Mouse (Mus musculus) spleen, postnatal 36 days (tissue): ENCODE measurements around the gene Cbfb.

Source experiments
- DNase-seq, 2 experiments: peaks; one replicate each; pipeline ENCODE4 v3.0.0; 2022; ENCODE audit warnings: low spot score in 2 of 2, mixed read lengths in 1 of 2

Gene Cbfb

DNA sequence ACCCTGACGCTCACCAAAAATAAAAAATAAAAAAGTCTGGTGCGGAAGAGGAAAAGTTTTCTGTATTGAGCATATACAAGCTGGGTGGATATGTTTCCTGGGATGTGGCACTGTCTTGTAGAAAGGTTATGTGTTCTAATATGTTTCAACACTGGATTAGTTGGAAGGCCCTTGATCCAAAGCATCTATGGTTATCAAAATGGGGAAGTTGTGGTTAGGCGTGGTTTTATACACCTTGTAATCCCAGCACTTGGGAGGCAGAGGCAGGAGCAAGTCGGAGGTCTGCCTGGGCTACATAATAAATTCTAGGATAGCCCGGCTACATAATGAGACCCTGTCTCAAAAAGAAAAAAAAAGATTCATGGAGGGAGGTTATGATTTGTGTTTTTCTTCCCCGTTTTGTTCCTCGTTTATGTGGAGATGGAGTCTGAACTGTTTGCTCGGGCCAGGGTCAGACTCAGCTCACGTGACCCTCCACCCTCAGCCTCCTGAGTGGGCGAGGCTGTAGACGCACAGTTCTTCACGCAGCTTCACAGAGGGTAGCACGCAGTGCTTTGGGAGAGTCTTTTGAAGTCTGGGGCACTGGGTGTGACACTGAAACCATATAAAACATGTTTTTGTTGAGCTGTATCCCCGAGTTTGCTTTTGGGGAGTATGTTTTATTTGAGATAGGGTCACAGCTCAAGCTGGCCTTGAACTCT lies 67.1 kb downstream of the Cbfb start:
- DNase-seq, result no peak

DNA sequence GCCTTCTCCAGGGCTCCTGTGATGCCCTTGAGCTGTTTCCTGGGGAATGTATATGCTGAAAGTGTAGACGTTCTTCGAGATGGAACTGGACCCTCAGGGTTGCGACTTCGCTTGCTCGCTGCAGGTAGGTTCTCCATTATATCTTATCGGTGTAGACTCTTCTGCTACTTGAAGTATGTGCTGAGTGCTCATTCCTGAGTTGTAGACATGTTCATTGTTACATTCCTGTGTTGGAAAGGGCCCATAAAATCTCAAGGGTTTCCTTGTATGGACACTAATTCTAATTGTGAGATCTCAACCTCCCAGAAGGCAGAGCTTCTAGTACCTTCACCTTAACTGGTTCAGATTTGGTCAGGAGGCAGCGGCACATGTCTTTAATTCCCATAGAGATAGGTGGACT lies 70.5 kb downstream of the Cbfb start:
- no peak for DNase-seq

DNA sequence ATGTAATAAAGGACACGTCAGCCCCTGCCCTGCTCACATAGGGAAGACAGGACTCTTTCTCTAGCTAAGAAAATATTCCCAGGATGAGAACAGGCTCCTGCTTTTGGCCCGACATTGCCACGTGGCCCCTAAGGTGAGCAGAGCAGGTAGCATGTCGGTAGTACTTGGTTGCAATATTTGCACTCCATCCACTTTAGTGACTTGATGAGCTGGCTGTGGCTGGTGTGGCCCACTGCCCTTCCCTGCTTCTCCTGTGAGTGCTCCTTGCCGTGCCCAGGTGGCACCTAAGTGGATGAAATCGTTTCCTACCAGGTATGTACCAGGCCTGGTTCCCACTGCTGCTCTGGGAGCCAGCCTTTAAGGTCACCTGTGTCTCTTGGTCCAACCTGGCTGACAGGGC lies 81.5 kb downstream of the Cbfb start:
- DNase-seq, result no peak

DNA sequence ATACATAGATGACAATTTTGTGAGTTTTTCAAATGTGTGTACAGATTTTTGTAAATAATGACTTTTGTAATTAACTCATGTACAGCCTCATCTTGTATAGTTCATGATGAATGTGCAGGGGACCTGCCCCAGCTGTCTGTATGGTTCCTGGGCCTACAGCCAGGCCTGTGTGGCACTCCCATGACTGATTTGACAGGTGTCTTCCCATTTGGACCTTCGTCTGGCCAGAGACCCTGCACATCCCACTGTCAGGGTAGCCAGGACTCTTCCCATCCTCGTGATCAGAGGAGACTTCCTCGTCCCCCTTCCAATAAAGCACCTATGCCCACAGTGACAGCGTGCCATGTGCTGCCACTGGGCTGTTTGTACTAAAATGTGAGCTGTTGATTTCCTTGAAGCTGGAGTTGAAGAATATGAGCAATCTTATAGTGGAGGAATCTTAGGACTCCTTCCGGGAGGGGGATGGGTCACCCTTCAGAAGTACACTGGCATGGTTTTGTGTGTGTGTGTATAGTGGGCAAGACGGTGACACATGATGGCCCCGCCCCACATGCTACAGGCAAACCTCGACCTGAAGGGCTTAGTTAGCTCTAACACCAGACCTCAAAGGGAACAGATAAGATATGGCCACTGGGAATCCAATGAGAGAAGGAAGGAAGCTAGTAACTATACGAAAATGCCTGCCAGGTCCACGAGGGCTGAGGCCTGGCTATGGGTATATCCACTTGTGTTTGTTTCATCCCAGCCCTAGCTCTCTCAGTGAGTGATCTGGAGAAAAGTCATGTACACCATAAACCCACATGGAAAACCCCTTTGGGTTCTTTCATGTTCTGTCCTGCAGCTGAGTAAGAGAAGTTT lies 82.4 kb downstream of the Cbfb start:
- no peak for DNase-seq

DNA sequence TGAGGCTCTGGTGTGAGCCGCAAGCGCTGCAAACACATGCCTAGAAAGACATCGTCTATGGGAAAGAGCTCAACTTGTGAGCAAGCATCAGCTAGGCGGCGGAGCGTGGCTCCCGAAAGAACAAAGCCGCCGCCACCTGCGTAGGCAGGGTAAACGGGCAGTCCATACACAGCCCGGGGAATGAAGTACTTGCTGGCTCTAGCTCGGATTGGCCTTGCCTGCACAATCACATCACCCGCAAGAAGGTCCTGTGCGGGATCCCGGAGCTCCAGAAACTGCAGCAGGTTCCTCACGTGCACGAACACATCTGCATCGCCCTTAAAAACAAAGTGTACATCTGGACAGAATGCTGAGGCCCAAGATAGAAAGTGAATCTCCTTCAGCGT lies 83.3 kb downstream of the Cbfb start:
- DNase-seq, result no peak

DNA sequence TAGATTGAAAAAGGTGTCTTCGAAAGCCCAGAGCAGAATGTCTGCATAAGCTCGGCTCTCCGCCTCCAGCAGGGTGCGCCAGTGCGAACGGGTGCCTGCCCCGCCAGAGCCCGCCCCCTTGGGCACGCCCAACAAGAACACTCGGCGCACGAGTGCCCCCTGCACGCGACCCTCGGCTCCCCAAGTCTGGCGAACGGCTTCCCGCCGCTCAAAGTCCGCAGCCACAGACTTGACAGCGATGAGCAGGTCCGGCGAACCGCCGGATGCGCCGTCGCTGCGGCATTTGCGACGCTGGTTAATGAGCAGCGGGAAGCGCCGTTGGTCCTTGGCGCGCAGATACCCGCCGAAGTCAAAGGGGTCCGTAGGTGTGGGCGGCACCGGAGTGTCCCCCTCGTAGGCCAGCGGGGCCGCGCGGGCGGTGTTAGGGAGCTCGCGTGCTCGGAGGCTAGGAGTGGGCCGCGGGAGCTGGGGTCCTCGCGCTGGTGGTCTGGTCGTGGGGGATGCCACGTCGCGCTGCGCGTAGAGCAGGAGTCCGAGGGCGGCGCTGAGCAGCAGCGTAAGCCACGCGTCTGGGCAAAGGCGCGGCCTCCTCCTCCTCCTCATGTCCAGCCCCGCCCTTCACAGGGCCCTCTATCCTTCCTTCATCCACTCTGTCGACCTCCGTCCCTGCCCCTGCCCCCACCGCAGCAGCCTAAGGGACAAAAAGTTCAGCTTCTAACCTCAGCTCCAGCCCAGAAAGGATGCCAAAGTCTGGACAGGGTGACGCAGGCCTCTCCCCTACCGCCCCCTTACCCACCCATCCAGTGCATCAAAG lies 83.9 kb downstream of the Cbfb start:
- peak; percentile 85 to 86 for DNase-seq

DNA sequence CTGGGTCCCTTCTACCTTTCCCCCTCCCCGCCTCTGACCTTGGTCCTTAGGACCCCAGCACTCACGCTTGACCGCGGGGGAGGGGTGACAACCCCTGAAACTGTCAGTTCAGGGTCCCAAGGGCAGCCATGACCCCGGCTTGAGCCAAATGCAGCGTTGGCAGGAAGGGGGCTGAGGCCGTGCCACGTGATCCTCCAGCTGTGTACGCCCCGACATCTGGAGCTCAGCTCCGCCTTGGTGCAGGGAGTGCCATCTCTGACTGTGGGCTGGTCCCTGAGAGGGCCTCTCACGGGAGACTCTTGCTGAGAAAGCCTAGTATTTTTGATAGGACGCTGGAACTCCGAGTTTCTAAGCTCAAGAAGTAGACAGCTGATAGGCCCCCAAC lies 84.5 kb downstream of the Cbfb start, which contains the start of gene B3gnt9:
B3gnt9 (minus strand) TSS at position 188 of the 385 bp plus-strand sequence.
- peak; percentile 52 to 55 for DNase-seq

DNA sequence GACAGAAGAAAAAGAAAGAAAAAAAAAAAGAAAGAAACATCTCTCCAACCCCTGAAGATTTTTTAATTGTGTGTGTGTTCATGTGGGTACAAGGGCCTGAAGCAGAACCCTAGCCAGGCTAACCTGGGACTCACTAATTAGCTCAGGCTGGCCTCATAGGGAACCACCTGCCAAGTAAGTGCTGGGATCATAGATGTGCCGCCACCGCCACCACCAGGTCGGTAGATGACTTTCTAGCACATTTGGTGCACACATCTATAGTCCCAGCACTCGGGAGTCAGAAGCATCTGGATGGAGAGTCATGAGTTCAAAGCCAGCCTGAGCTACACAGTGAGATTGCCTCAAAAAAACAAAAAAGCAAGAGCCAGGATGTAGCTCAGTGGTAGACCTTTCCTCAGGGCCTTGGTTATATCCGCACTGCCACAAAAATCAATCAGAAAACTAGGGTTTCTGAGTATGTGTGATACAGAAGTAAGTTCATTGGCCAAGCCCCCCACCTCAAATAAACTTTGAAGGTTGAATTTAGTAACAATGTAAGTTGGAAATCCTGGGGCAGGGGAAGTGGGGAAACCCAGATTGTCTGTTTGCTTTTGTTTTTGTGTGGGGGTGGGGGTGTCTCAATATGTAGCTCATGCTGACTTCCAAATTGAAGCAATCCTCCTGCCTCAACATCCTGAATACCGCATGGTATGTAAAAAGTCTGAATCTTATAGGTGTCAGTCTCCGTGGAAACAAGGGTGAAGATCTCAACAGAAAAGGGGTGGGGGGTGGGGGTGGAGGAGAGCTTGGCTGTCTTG lies 87.0 kb downstream of the Cbfb start:
- no peak for DNase-seq

DNA sequence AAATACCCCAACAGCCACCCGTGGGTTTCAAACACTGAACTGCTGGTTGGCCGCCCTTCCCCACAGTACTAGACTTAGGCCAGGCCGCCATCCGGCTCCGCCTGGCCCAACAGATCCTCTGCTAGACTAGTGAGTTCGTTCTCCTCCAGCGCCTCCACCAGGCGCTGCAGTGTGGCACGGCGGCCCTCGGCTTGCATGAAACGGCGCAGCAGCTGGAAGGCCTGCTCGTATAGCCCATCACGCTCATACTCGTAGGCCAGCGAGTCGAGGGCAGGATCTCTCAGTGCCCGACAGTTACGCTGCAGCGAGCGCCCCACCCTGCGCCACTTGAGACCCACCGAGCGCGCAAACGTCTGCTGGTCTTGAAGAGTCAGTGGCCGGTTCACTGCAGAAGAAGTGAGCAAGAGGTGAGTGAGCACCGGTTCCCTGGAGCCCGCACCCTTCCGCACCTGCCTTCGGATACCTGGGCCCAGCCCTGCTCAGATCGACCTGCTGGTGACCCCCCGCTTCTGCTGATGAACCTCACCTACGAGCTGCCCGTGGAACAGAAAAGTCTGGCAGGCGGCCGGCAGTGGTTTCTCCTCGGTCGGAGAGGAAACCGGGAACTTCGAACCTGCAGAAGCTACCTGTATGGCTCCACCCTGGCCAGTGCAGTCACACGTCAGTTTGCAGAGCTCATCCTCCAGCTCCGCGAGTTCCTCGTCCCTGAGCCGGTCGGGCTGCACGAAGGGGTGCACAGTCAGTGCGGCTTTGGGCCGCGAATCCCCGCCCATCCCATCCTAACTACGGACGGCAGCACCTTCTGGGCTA lies 88.6 kb downstream of the Cbfb start:
- no peak for DNase-seq

DNA sequence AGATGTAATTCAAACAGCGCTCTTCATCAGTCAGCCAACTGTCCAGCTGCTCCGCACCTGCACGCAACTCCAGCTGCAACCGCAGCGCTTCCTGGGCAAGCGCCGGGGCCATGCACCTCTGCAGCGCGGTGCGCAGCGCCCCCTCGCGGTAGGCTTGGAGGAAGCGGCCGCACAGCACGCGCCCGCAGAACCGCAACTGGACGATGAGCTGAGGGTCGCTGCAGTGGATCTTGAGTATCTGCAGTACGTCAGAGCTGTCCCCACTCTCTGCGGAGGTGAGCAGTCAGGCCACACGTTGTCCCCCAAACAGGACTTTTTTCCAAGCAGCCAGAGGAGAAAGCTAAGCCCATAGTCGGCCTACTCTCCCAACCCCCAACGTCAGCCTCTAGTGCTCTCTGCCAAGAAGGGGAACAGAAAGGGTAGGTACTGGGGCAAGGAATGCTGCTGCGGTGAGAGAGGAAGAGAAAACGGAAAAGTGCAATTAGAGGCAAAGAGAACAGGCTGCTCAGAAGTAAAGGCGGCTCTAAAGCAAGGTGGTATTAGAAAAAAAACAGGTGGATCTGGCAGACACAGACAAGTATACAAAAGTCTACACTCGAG lies 89.3 kb downstream of the Cbfb start:
- peak; percentile 62 for DNase-seq

DNA sequence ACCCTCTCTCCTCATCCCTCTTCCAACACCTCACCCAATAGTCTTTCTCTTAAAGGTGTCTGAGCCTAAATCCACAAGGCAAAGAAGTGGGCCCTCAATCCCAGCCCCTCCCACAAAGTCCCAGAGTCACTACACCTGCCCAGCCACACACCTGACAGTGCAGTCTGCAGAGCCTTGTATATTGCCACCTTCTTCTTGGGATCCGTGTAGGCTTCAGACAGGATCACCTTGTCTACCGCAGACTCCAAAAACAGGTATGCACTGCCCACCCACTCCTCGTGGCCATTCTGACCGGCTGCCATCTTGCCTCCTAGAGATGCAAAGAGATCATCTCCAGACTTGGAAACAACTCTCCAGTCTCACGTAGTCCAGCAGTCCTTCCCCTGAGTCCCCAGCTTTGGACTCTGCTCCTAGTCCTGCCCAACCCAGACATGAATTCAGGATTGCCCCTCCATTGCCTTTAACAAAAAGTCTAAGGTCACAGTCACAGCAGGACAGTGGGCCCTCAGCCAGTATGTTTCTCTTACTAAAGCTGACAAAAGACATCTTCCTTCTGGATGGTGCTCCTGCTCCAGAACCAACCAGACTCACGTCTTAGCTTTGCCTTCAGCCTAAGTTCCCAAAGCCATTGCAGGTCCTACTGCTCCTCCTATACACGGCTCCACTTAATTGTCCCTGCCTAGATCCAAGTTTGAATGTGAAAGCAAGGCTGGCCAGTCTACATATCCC lies 90.1 kb downstream of the Cbfb start:
- DNase-seq, result no peak

DNA sequence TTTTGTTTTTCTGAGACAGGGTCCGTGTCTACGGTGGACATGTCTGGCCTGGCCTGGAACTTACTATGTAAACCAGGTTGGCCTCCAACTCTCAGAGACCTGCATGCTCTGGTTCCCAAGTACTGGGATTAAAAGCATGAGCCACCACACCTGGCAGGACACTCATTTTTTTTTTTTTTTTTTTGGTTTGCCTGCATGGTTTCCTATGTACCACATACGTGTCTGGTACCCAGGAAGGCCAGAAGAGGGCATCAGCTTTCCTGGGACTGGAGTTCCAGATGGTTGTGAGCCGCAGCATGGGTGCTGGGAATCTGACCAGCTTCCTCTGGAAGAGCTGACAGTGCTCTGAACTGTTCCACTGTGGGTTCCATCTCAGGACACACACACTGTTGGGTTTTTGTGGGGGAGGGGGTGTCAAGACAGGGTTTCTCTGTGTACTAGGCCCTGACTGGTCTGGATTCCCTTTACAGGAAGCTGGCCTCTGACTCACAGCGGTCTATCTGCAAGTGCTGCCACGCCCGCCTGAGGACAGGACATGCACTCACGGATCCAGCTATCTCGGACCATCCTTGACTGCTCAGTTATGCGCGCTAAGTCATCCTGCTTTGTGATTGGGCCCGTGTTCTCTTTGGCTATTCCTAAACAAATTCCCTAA lies 91.0 kb downstream of the Cbfb start:
- DNase-seq, result no peak

DNA sequence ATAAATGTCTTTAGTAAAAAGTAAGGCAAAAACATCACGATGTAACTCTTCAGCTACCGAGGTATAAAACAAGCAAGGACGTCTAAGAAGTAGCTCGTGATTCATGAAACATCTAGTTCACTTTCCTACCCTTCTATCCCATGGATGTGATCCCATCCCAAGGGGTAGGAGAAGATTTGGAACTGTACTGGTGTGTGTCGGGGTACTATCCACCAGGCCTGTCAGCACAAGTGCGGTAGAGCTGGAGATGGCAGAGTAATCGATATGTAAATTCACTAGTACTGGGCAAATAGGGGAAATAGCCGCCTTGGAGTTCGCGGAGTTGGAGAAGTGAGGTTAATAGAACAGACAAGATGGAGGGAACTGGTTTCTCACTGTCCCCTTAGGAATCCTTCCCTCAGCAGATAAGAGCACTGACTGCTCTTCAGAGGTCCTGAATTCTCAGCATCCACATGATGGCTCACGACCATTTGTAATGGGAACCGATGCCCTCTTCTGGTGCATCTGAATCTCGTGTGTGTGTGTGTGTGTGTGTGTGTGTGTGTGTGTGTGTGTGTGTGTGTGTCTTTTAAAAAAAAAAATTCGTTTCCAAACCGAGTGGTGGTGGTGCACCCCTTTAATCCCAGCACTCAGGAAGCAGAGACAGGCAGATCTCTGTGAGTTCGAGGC lies 92.9 kb downstream of the Cbfb start:
- no peak for DNase-seq

DNA sequence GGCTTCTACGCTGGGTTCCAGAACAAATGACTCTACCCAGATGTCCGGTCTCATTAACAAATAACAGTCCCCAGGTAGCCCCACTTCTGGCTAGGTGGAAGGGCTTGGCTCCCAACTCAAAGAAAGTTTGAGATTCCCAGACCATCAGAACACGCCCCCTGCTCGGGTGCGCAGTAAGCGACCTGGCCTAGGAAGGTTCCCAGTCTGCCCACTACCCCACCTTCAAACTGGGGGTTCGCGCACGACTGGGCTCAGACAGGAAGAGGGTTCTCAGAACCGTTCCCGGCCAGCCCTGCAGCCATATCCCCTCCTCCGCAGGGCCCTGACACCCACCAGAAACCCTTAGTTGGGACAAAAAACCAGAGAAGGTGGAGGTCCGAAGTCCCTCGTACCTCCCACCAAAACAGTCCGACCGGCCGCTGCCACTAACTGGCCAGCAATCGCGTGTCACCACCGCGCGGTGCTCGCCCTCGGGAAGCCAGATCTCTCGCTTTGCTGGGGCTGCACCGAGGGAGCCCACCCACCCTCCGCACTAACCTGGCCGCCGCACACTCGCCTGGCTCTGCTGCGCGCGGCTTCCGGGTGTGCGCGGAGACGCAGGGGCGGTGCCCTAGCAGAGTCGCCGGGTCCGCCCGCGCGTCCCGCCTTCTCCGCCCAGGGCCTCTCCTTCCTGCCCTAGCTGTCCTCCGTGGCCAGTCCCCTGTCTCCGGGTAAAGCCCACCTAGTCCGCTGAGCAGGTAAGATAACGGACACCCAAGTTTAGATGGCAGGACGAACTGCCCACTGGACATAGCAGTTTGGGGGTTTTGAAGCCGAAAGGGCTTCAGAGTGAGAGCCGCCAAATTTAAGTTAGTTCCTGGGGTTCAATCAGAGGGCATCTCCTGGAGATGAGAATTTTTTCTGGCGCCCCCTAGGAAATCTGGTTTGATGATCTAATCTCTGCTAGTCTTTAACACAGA lies 93.8 kb downstream of the Cbfb start, which contains the start of the genes Tradd and Fbxl8:
Tradd (minus strand) TSS at position 586 of the 959 bp plus-strand sequence.
Fbxl8 (plus strand) TSS at position 625 of the 959 bp plus-strand sequence.
- peak; percentile 80 to 81 for DNase-seq

DNA sequence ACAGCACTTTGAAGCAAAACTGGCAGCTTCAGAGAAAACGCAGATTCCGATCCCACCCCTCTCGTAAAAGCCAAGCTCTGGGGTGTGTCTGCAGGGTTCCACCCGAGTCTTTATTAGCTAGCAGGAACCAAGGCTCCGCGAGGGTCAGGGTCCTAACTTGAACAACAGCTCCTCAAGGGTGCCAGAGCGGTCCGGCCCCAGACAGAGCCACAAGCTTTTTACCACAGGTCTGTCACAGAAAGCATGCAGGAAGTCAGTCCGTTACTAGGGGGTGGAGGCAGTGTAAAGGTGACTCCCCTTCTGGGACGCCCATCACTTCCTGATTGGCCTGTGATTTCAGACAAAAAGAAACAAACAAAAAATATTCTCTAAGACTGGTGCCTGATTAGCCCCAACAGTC lies 94.7 kb downstream of the Cbfb start:
- peak; percentile 75 to 76 for DNase-seq

DNA sequence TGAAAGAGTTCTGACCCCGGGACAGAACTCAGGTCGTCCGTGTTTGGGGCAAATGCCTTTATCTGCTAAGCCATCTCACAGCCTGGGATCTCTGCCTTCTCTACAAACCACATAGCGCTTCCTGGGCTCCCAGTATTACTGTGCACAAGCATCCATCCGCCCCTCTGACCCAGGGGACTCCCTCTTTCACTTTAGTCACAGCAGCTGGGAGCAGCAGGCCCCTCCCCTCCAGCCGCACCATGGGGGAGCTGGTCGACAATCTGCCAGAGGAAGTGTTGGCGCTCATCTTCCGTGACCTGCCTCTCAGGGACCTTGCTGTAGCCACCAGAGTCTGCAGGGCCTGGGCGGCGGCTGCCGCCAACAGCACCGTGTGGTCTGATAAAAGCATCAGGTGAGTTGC lies 96.3 kb downstream of the Cbfb start:
- DNase-seq, result peak; percentile 71 to 75
